ENCODE assay signal across 14 mouse cellular contexts in the genomic region with DNA sequence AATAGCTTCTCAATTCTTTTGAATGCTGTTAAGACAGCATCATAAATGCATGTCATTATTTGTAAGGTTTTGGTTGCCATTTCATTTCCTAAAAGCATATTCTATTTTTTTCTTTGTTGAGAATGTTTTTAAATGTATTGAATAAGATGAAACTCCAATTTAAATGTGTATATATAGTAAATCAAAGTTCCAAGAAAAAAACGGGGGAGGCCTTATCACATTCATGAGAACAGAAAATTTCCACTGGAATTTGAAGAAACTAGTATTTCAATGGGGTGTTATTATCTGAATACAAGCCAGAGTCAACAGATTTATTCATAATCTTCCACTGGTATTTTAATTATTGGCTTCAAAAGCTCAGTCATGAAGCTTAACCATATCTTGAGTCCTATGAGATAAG.
"Had no signal": no experiment of that assay in that cellular context is flagged by ENCODE, and none has a peak within 500 bp of the region (broad histone marks: within the 10 kb centered on the region; RNA-seq: fewer than 3 reads in every experiment).

No protein-coding gene starts in this region.

- H3K4me3 ChIP-seq: neural tube, embryonic 13.5 days; neural tube, embryonic 15.5 days; stomach, embryonic 15.5 days had no signal

- H3K9ac ChIP-seq: neural tube, embryonic 13.5 days; neural tube, embryonic 15.5 days; stomach, embryonic 15.5 days had no signal

- H3K27me3 ChIP-seq: neural tube, embryonic 15.5 days; stomach, embryonic 15.5 days had no signal

- H3K9me3 ChIP-seq: neural tube, embryonic 13.5 days; neural tube, embryonic 15.5 days; stomach, embryonic 15.5 days had no signal

- H3K4me1 ChIP-seq: stomach, embryonic 15.5 days had no signal

- DNase-seq: right cerebral cortex, postnatal 14 days; right cerebral cortex, postnatal 25 days; right cerebral cortex, postnatal 4 days; spleen, adult 18-20 months; thymus, adult 18-20 months; thymus, adult 2 months; thymus, postnatal 14 days; thymus, postnatal 25 days; thymus, postnatal 36 days; thymus, postnatal 4 days had no signal

- H3K4me2 ChIP-seq: neural tube, embryonic 13.5 days; neural tube, embryonic 15.5 days; stomach, embryonic 15.5 days had no signal

- H3K36me3 ChIP-seq: neural tube, embryonic 13.5 days; neural tube, embryonic 15.5 days; stomach, embryonic 15.5 days had no signal

- H3K27ac ChIP-seq: neural tube, embryonic 15.5 days; stomach, embryonic 15.5 days; stomach, postnatal 0 days had no signal
